Mouse (Mus musculus) brain, adult 10 weeks (tissue): ENCODE results near the gene Olfr273. TPM values are rescaled to one million over a fixed set of nuclear protein-coding genes. Genes with fewer than 3 reads are reported as not detected.

ENCODE experiments used
- polyA plus RNA-seq: library from polyadenylated mRNA; stranded (reverse); fragments of 350-450 nt; fragmentation: Illumina TruSeq; extraction: RNeasy Lipid Tissue Mini Kit (QIAGEN cat#74804); gene quantifications from one replicate; pipeline ENCODE4 v1.2.3, GENCODE M21; 2015; ENCODE audit warnings: low read depth, low replicate concordance

Olfr273 gene
- not detected for polyA plus RNA-seq

GRCm38 (mm10) chr4:52859136-52859535 is at the start of gene Olfr273:
Gene Olfr273, minus strand, starts transcription at chr4:52859236.

GRCm38 (mm10) chr4:52814304-52814703 is 44.7 kb downstream of the Olfr273 start, which contains the start of gene Olfr275:
Gene Olfr275, plus strand, starts transcription at chr4:52814604.

Other genes starting within 250 kb of the Olfr273 start
- not detected for gene Olfr275, start 44.6 kb downstream of the Olfr273 start, polyA plus RNA-seq
- not detected for gene Olfr272, start 59.9 kb upstream of the Olfr273 start, polyA plus RNA-seq
- not detected for gene Olfr270, start 105.3 kb upstream of the Olfr273 start, polyA plus RNA-seq
- not detected for gene Nipsnap3a, start 130.0 kb upstream of the Olfr273 start, polyA plus RNA-seq
- gene Nipsnap3b, start 152.6 kb upstream of the Olfr273 start, polyA plus RNA-seq = 18.1 TPM